Mouse (Mus musculus): ENCODE measurements around the gene Zranb1. TPM values are rescaled to one million over a fixed set of nuclear protein-coding genes. Genes with fewer than 3 reads are reported as not detected.
A peak's percentile ranks its signal among the peaks of the same experiment; 100 is the strongest.

Zranb1 gene
- 10 to 100 TPM; 35.2 to 39.0 TPM for total RNA-seq (2021)
- long read RNA-seq, experiment 1, full-length matches to known transcripts, result 32 of 49 reads
- long read RNA-seq, experiment 1, partial matches to known transcripts, result 1 of 49 reads
- long read RNA-seq, experiment 1, other reads (novel, unspliced or antisense), result 16 of 49 reads
- long read RNA-seq, experiment 2, full-length matches to known transcripts, result 26 of 48 reads
- long read RNA-seq, experiment 2, partial matches to known transcripts, result 4 of 48 reads
- long read RNA-seq, experiment 2, other reads (novel, unspliced or antisense), result 18 of 48 reads

GRCm38 (mm10) chr7:132930850-132931559, at the start of gene Zranb1:
TSS of gene Zranb1 (plus strand) at chr7:132931142.
- DNase-seq, result peak; percentile 97

GRCm38 (mm10) chr7:132882343-132882742, 48.6 kb upstream of the Zranb1 start:
- DNase-seq, result no peak

- no peak for DNase-seq
Measured at GRCm38 (mm10) chr7:132884031-132884430, 46.9 kb upstream of the Zranb1 start.

- DNase-seq, result no peak
Measured at GRCm38 (mm10) chr7:132887019-132887804, 43.7 kb upstream of the Zranb1 start.

- no peak for DNase-seq
Measured at GRCm38 (mm10) chr7:132888052-132888451, 42.9 kb upstream of the Zranb1 start.

GRCm38 (mm10) chr7:132888518-132889249, 42.3 kb upstream of the Zranb1 start:
- no peak for DNase-seq

- DNase-seq, result no peak
Measured at GRCm38 (mm10) chr7:132889691-132890090, 41.3 kb upstream of the Zranb1 start.

- no peak for DNase-seq
Measured at GRCm38 (mm10) chr7:132890201-132890600, 40.7 kb upstream of the Zranb1 start.

- DNase-seq, result no peak
Measured at GRCm38 (mm10) chr7:132891561-132892310, 39.2 kb upstream of the Zranb1 start.

GRCm38 (mm10) chr7:132892311-132892661, 38.7 kb upstream of the Zranb1 start:
- DNase-seq, result no peak

- no peak for DNase-seq
Measured at GRCm38 (mm10) chr7:132892806-132893205, 38.1 kb upstream of the Zranb1 start.

GRCm38 (mm10) chr7:132893336-132893735, 37.6 kb upstream of the Zranb1 start:
- DNase-seq, result no peak

GRCm38 (mm10) chr7:132894841-132895555, 35.9 kb upstream of the Zranb1 start:
- no peak for DNase-seq

GRCm38 (mm10) chr7:132896206-132896815, 34.6 kb upstream of the Zranb1 start:
- DNase-seq, result peak; percentile 26

GRCm38 (mm10) chr7:132897258-132897657, 33.7 kb upstream of the Zranb1 start:
- no peak for DNase-seq

GRCm38 (mm10) chr7:132898234-132898633, 32.7 kb upstream of the Zranb1 start:
- DNase-seq, result no peak

GRCm38 (mm10) chr7:132900826-132901531, 30.0 kb upstream of the Zranb1 start:
- no peak for DNase-seq

- DNase-seq, result no peak
Measured at GRCm38 (mm10) chr7:132903796-132904195, 27.1 kb upstream of the Zranb1 start.

- no peak for DNase-seq
Measured at GRCm38 (mm10) chr7:132921971-132922370, 9.0 kb upstream of the Zranb1 start.

- DNase-seq, result no peak
Measured at GRCm38 (mm10) chr7:132925227-132925626, 5.7 kb upstream of the Zranb1 start.
